Mouse (Mus musculus): ENCODE measurements around the gene Cmbl. TPM values are rescaled to one million over a fixed set of nuclear protein-coding genes. Genes with fewer than 3 reads are reported as not detected.
A peak's percentile ranks its signal among the peaks of the same experiment; 100 is the strongest.

Cmbl gene
- polyA plus RNA-seq (2012; rRNA removed) = 6.4 and 12.4 TPM in 2 replicates

DNA sequence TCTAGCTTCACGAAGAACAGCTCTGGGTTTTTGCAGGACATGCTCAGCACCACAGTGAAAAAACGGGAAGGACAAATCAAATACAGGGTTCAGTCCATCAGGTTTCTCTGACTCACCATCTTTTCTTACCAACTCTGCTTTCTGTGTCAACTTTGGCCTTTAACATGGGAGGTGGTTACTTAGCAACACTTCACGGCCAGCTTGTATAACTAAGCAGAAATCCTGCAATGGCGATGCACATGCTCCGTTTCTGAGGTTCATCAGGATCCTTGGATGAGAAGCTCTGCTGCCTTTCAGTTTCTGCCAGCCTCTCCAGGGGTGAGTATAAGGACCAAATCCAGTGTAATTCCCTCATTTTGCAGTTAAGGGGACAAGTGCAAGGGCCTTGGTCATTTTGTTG, at the start of gene Cmbl:
TSS of gene Cmbl (plus strand) at position 206 of the 400 bp plus-strand sequence.
- no peaks in the 10 kb centered on the region for H3K27me3 ChIP-seq (ENCODE audit: control insufficient read depth, insufficient read depth, low read length)
- TF ChIP-seq POLR2A (IDR thresholded peaks at IDR 0.05; ENCODE audit: low read depth, low read length) (no peak), CTCF (IDR thresholded peaks at IDR 0.05; ENCODE audit: extremely low read depth, insufficient read depth, insufficient read length, insufficient replicate concordance) (no peak)
- no peak within 1 kb of the TSS for H3K4me3 ChIP-seq (ENCODE audit: extremely low read depth, insufficient read depth, insufficient read length)
- 90% methylated on average over 5 of the region's 5 CpGs for WGBS
- H3K36me3 ChIP-seq (ENCODE audit: control insufficient read depth, insufficient read depth, low read length) = no peaks in the 10 kb centered on the region
- 0 out of 2 replicates have a peak within 1 kb of the TSS, but pooled peaks have one; percentile 6 for H3K27ac ChIP-seq (ENCODE audit: insufficient read depth, low read length)
- H3K4me1 ChIP-seq (ENCODE audit: control insufficient read depth, insufficient read depth, insufficient read length) = no peaks in the 10 kb centered on the region
- no peak for DNase-seq (ENCODE audit: low read depth in 1 of 2, low spot score in 2 of 2)

GRCm38 (mm10) chr15:31517186-31517585, 48.0 kb upstream of the Cmbl start:
- DNase-seq (ENCODE audit: low read depth in 1 of 2, low spot score in 2 of 2) = no peak
- H3K4me3 ChIP-seq (ENCODE audit: extremely low read depth, insufficient read depth, insufficient read length) = no peak overlapping the region
- TF ChIP-seq POLR2A (IDR thresholded peaks at IDR 0.05; ENCODE audit: low read depth, low read length) (no peak), CTCF (IDR thresholded peaks at IDR 0.05; ENCODE audit: extremely low read depth, insufficient read depth, insufficient read length, insufficient replicate concordance) (no peak)

DNA sequence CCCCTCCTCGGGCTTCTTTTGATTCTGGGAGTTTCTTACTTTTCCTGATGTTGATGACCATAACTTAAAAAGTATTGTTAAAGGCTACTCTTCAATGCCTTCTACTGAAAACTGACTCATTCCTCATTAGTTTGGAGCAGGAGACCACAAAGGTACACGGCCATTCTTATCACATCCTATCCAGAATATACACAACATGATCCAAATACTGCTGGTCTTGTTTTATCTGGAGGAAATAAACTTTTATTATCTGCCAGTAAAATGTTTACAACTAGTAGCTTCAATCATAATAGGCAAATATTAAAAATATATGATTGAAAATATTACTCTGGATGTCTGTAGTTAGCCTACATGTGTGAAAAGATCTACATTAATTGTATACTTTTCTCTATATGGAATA, 46.8 kb upstream of the Cmbl start:
- Histone ChIP-seq H3K4me1 (ENCODE audit: control insufficient read depth, insufficient read depth, insufficient read length) (peaks cover 9% of the 10 kb centered on the region), H3K4me3 (ENCODE audit: extremely low read depth, insufficient read depth, insufficient read length) (no peak overlapping the region), H3K36me3 (ENCODE audit: control insufficient read depth, insufficient read depth, low read length) (no peaks in the 10 kb centered on the region), H3K27me3 (ENCODE audit: control insufficient read depth, insufficient read depth, low read length) (no peaks in the 10 kb centered on the region), H3K27ac (ENCODE audit: insufficient read depth, low read length) (no peak overlapping the region)
- no peak for DNase-seq (ENCODE audit: low read depth in 1 of 2, low spot score in 2 of 2)
- 84% methylated on average over 2 of the region's 2 CpGs for WGBS
- TF ChIP-seq POLR2A (IDR thresholded peaks at IDR 0.05; ENCODE audit: low read depth, low read length) (no peak), CTCF (IDR thresholded peaks at IDR 0.05; ENCODE audit: extremely low read depth, insufficient read depth, insufficient read length, insufficient replicate concordance) (no peak)

More at GRCm38 (mm10) chr15:31517186-31517585, 48.0 kb upstream of the Cmbl start:
- H3K4me1 ChIP-seq (ENCODE audit: control insufficient read depth, insufficient read depth, insufficient read length) = no peaks in the 10 kb centered on the region; the same call in none of the 2 replicates
- no peaks in the 10 kb centered on the region for H3K27me3 ChIP-seq (ENCODE audit: control insufficient read depth, insufficient read depth, low read length)
- 64% methylated on average over 1 of the region's 1 CpGs for WGBS
- no peak overlapping the region for H3K27ac ChIP-seq (ENCODE audit: insufficient read depth, low read length)
- H3K36me3 ChIP-seq (ENCODE audit: control insufficient read depth, insufficient read depth, low read length) = no peaks in the 10 kb centered on the region

GRCm38 (mm10) chr15:31519000-31519399, 46.2 kb upstream of the Cmbl start:
- TF ChIP-seq POLR2A (IDR thresholded peaks at IDR 0.05; ENCODE audit: low read depth, low read length) (no peak), CTCF (IDR thresholded peaks at IDR 0.05; ENCODE audit: extremely low read depth, insufficient read depth, insufficient read length, insufficient replicate concordance) (no peak)
- 79% methylated on average over 5 of the region's 5 CpGs for WGBS
- Histone ChIP-seq H3K4me3 (ENCODE audit: extremely low read depth, insufficient read depth, insufficient read length) (no peak overlapping the region), H3K27ac (ENCODE audit: insufficient read depth, low read length) (no peak overlapping the region), H3K4me1 (ENCODE audit: control insufficient read depth, insufficient read depth, insufficient read length) (peaks cover 14% of the 10 kb centered on the region), H3K27me3 (ENCODE audit: control insufficient read depth, insufficient read depth, low read length) (no peaks in the 10 kb centered on the region), H3K36me3 (ENCODE audit: control insufficient read depth, insufficient read depth, low read length) (no peaks in the 10 kb centered on the region)
- DNase-seq (ENCODE audit: low read depth in 1 of 2, low spot score in 2 of 2) = no peak

- Histone ChIP-seq H3K27ac (ENCODE audit: insufficient read depth, low read length) (no peak overlapping the region), H3K4me3 (ENCODE audit: extremely low read depth, insufficient read depth, insufficient read length) (no peak overlapping the region), H3K27me3 (ENCODE audit: control insufficient read depth, insufficient read depth, low read length) (no peaks in the 10 kb centered on the region), H3K4me1 (ENCODE audit: control insufficient read depth, insufficient read depth, insufficient read length) (peaks cover 14% of the 10 kb centered on the region), H3K36me3 (ENCODE audit: control insufficient read depth, insufficient read depth, low read length) (no peaks in the 10 kb centered on the region)
- no peak for TF ChIP-seq CTCF (IDR thresholded peaks at IDR 0.05; ENCODE audit: extremely low read depth, insufficient read depth, insufficient read length, insufficient replicate concordance)
- TF ChIP-seq POLR2A (IDR thresholded peaks at IDR 0.05; ENCODE audit: low read depth, low read length) = no peak
- 86% methylated on average over 1 of the region's 1 CpGs for WGBS
- DNase-seq (ENCODE audit: low read depth in 1 of 2, low spot score in 2 of 2) = no peak
These were observed 38.7 kb upstream of the Cmbl start for GRCm38 (mm10) chr15:31526463-31526862.

- no peak for TF ChIP-seq POLR2A (IDR thresholded peaks at IDR 0.05; ENCODE audit: low read depth, low read length)
- no peak for TF ChIP-seq CTCF (IDR thresholded peaks at IDR 0.05; ENCODE audit: extremely low read depth, insufficient read depth, insufficient read length, insufficient replicate concordance)
- Histone ChIP-seq H3K27ac (ENCODE audit: insufficient read depth, low read length) (no peak overlapping the region), H3K4me1 (ENCODE audit: control insufficient read depth, insufficient read depth, insufficient read length) (peaks cover 5% of the 10 kb centered on the region; the same call in 1 of the 2 replicates), H3K27me3 (ENCODE audit: control insufficient read depth, insufficient read depth, low read length) (no peaks in the 10 kb centered on the region), H3K36me3 (ENCODE audit: control insufficient read depth, insufficient read depth, low read length) (no peaks in the 10 kb centered on the region), H3K4me3 (ENCODE audit: extremely low read depth, insufficient read depth, insufficient read length) (no peak overlapping the region)
- no peak for DNase-seq (ENCODE audit: low read depth in 1 of 2, low spot score in 2 of 2)
- 80% methylated on average over 4 of the region's 4 CpGs for WGBS
These were observed 36.7 kb upstream of the Cmbl start for GRCm38 (mm10) chr15:31528477-31528876.

DNA sequence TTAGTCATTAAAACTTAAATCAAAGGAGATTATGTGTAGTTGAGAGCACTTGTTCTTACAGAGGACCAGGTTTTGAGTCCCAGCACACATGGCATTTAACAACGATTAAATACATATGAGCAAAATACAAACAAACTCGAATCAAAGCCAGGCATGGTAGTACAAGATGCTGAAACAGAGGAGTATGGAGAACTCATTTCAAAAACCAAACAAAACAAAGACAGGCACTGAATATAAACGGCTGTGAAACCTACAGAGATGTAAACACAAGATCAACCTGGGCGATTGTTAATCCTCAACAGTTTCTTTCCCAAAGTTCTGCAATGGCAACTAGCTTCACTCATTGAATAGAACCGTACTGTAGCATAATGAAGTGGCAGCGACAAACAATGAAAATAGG, 36.1 kb upstream of the Cmbl start:
- no peak for TF ChIP-seq CTCF (IDR thresholded peaks at IDR 0.05; ENCODE audit: extremely low read depth, insufficient read depth, insufficient read length, insufficient replicate concordance)
- no peak for TF ChIP-seq POLR2A (IDR thresholded peaks at IDR 0.05; ENCODE audit: low read depth, low read length)
- Histone ChIP-seq H3K27ac (ENCODE audit: insufficient read depth, low read length) (no peak overlapping the region), H3K4me1 (ENCODE audit: control insufficient read depth, insufficient read depth, insufficient read length) (no peaks in the 10 kb centered on the region; the same call in 1 of the 2 replicates), H3K27me3 (ENCODE audit: control insufficient read depth, insufficient read depth, low read length) (no peaks in the 10 kb centered on the region), H3K4me3 (ENCODE audit: extremely low read depth, insufficient read depth, insufficient read length) (no peak overlapping the region), H3K36me3 (ENCODE audit: control insufficient read depth, insufficient read depth, low read length) (no peaks in the 10 kb centered on the region)
- WGBS = 34% methylated on average over 6 of the region's 6 CpGs
- no peak for DNase-seq (ENCODE audit: low read depth in 1 of 2, low spot score in 2 of 2)
